Mouse (Mus musculus) liver, adult 2 months (tissue): ENCODE data around the gene Ilk.

Source experiments
- CTCF ChIP-seq: fragments of 200-500 bp; IDR thresholded peaks from 2 replicates; pipeline ENCODE4 v1.5.1; 2011; ENCODE audit warnings: low read depth, low read length, control low read depth
- POLR2A ChIP-seq: fragments of 200-500 bp; IDR thresholded peaks from 2 replicates; pipeline ENCODE4 v1.6.1; 2011; ENCODE audit warnings: low read length, control low read depth; ENCODE audit not compliant: insufficient read depth; ENCODE audit errors: extremely low read depth

GRCm38 (mm10) chr7:105767729-105768165 is 31.4 kb downstream of the Ilk start:
- TF ChIP-seq POLR2A = no peak
- TF ChIP-seq CTCF = no peak
